Mouse (Mus musculus): ENCODE measurements at regions not wholly inside any gene's neighbourhood (a gene's known extent, or its start where the extent isn't known, plus 50 kb on each side); places are given as distances from the start of the nearest gene placed in this dataset.

DNA sequence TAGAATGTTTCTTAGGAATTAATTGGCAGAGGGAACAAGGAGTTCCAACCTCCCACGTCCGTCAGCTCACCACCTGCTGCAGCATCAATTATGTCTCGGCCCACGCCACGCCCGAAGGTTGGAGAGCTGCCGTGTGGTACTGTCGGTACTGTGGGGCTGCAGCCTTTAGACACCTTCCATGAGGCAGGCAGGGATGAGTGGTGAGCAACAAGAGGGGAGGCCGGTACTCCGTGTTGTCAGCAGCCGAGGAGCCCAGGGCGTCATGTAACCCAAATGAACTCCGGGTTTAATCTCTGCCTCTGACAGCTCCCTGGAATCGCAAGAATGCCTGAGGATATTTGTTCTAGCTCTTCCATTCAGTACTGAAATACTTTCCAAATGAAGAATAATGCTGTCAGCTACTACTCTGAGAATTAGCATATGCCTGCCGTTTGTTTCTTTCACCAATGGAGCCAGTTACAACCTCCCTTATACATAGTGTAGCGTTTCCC is 524.8 kb downstream of the Slc4a3 start:
- no peak for ATAC-seq (ENCODE audit: poor library complexity, severe bottlenecking)

DNA sequence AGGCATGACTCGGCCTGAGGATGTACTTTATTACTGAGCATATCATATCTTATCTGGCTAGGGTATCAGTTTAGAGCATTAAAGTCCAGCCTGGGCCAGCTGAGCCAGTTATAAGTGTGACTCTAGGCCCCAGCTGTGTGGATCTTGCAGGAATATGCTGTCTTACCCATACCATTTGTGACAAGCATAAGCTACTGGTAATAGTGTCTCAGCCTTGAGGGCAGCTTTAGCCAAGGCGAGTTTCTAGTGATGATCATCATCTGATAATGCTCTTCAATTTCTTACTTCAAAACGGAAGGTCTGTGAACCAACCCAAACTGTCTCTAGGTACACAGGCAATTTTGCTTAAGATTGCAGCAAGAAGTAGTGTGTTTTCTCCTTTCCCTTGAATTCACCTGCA is 529.1 kb downstream of the Slc4a3 start:
- ATAC-seq (ENCODE audit: poor library complexity, severe bottlenecking), result no peak

DNA sequence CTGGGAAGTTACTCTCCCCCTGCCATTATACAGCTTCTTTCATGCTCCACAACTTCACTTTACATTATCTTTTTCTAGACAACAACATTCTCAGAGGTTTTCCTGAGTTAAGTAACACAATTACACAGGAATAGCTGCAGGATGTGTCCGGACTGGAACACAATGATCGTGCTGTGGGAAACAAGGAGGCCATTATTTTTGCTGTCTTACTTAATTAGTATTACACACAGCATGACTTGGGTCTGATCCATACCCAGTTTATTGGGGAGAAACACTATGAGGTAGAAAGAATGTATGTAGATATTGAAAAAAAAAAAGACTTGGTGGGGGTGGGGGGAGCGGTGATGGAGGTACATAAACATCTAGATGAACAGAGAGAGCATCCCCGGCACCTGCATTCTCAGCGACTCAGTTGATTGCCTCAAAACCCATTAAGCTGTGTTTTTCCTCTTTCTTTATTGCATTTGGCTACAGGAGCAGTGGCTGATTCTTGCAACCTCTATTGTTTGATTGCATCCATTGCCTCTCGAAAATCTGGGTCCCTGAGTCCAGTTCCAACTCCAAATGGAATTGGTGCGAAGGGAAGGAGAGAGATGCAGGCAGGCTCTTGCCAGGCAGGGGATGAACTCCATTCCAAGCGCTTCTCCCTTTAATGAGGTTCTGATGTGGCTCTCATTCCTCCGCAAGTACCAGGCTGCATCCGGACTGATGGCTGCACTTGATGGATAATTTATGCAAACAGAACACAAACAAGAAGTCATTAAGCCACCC is 529.8 kb downstream of the Slc4a3 start:
- ATAC-seq (ENCODE audit: poor library complexity, severe bottlenecking), result no peak

DNA sequence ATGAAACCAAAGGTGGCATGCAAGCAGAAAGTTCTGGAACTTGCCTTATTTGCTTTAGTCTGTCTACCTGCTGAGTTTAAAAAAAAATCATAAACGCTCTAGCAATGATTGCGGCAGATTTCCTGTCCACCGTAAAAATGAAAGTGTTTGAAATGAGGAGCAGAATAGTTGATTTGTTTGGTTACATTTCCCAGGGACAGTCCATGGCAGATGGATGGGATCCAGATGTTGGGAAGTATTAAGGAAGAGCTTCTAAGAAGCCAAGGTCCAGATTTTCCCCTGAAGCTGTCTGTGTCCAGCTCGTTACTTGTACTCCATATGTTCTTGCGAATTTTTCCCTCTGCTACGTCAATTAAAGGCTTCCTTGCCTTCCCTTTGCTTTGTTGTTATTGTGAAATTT is 534.2 kb downstream of the Slc4a3 start:
- ATAC-seq (ENCODE audit: poor library complexity, severe bottlenecking), result no peak

DNA sequence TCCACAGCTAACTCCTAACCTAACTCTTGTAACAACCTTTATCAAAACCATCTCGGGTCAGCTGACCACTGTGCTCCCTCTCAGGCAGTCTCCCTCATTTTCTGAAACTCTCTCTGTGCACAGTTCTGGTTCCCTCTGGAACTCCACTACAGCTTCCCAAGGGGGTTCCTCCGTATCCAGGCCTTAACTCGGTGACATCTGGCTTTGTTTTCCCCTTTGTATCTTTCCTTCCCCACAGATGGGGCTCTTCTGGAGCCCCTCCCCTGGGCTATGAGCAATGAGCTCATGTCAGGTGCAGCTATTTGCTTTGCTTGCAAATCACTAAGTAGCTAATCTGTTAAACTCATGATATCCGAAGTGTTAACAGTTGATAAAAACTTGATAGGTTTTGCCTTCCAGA is 535.6 kb downstream of the Slc4a3 start:
- no peak for ATAC-seq (ENCODE audit: poor library complexity, severe bottlenecking)

DNA sequence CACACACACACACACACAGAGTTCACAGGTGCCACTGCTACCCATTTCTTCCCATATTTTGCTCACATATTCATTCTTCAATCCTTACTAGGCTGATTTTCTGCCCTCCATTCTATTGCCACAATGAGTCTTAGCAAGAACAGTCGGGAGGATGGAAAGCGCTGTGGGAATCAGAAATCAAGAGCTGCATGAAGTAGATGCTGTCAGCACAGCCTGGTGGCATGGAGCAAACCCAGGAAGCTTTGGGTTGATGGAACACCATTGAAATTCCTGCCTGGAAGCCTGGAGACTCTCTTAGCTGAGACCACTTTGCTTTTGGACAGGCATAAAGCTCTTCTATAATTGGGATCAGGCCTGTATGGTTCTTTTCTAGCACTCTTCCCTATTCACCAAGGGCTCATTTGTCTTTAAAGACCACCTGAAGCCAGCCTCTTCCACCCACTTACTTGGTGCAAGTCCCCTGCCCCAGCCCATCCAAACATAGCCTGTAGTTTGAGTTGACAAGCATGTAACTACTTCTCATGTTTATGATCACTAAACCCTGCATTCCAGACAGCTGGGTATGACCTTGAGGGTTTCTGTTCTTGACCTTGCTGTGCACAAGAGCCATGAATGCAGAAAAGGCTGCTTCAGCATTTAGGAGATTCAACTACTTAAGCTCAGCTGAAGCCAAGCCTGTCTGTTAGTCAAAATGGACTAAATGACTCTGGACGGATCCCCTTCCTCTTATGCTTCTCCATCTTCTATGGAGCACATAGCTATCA is 537.4 kb downstream of the Slc4a3 start:
- no peak for ATAC-seq (ENCODE audit: poor library complexity, severe bottlenecking)

DNA sequence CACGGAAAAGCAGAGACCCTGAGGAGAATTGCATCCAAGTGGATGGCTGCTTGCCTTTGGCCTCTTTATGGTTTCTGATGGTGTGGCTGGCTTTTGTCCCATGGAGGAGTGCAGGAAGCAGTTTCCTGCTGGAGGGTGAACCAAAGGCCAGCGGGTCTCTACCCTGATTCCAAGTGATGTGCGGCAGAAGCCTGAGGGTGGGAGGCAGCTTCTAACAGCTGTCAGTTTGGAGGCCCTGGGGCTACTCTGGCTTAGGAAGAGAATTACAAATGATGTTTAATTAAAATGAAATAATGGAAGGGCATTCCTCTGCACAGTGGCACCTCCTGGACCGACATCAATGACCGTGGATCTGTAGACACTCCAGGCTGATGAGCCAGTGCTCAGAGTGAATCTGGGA is 545.0 kb downstream of the Slc4a3 start:
- ATAC-seq (ENCODE audit: poor library complexity, severe bottlenecking), result no peak

DNA sequence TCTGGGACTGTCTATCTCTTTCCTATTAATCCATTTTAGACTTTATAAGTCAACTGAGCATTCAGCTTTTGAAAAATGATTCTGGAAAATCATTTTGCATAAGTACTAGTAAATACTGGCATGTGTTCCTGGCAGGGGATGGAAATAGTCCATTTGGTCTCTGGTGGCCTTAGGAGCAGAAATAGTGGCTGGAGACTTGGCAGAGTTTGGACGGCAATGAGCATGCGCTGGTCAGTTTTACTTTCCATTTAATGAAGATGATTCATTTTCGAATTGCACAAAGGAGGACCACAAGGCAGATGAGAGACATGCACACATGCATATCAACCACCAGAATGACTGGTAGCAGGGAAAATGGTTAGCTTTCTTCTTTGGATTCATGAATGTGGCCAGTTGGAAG is 567.2 kb downstream of the Slc4a3 start:
- ATAC-seq (ENCODE audit: poor library complexity, severe bottlenecking), result no peak

DNA sequence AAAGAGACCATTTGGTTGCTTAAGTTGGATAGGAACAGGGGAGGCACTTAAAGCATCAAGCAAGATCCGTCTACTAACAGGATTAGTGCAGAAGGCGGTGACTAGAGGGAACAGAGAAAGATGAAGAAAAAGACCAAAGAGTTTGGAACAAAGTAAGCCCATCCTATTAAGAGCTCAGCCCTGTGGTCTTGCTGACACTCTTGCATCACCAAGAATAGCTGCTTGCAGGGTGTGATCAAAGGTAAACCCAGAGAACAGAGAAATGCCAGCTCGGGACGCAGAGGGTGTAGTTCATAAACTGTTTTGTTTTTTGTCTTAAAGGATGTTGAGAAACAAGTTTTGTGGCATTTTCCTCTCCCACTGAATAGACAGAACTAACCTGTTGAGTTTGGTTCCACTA is 574.8 kb downstream of the Slc4a3 start:
- ATAC-seq (ENCODE audit: poor library complexity, severe bottlenecking), result no peak

DNA sequence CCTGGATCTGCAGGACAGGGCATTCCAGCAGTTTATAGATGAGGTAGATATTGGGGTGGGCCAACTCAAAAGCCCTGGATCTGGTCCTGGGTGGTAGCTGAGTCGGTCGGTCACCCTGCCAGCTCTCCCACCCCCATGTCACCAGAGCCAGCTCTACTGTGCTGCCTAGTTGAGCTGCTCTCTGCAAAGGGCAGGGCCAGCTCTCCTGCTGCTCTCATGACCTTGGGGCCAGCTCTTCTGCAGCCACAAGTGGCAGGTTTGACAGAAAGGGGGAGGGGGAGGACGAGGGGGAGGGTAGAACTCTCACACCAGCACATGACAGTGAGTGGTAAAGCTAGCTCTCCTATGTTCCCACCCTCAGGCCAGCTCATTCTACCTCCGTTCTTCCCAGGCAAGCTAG is 584.3 kb downstream of the Slc4a3 start:
- ATAC-seq (ENCODE audit: poor library complexity, severe bottlenecking), result no peak

DNA sequence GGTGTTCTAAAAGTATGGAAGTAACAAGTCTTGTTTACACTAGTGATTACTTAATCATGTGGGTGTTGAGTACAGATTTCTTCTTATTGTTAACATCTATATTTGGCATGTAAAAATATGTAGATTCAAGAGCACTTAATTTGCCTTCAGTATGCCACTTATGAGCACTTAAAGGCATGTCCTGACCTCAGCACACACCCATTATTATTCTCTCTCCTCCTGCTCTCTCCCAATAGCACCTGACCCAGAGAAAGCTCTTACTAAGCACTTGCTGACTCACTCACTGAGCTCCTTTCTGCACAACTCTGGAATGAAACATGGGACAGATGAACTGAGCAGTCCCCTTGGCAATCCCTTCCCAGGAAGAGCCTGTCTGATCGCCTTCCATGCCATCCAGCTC is 590.7 kb downstream of the Slc4a3 start:
- no peak for ATAC-seq (ENCODE audit: poor library complexity, severe bottlenecking)

DNA sequence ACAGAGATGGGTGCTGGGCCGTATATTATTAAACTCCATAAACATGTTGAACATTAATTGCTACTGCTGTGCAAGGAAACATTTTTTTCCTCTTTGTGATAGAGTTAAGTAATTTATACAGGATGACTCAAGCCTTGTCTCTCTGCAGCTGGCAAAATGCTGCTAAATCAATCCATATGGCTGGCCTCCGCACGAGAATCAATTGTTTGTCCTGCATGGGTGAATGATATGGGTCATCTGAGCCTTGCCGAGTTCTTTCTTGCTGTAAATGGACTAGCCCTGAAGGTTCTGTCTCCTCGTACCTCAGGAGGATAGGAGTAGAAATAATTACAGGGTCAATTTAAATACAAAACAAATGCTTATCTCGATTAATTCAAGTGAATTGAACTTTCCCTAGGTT is 591.6 kb downstream of the Slc4a3 start:
- no peak for ATAC-seq (ENCODE audit: poor library complexity, severe bottlenecking)

DNA sequence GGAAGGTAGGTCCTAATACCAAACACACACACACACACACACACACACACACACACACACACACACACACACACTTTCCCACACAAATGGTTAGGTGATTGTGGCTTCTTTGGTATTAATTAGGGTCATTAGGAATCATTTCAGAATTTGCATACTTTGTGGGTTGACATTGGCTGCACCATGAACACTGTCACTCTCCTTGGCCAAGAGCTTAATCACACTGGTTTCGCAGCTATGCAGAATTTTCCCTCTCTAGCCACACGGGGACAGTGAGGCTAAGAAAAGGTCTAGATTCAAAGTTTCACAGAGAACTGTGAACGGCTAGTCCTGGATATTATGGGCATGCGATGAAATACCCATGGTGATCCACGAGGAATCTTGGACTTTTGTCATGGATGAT is 597.5 kb downstream of the Slc4a3 start:
- ATAC-seq (ENCODE audit: poor library complexity, severe bottlenecking), result no peak

DNA sequence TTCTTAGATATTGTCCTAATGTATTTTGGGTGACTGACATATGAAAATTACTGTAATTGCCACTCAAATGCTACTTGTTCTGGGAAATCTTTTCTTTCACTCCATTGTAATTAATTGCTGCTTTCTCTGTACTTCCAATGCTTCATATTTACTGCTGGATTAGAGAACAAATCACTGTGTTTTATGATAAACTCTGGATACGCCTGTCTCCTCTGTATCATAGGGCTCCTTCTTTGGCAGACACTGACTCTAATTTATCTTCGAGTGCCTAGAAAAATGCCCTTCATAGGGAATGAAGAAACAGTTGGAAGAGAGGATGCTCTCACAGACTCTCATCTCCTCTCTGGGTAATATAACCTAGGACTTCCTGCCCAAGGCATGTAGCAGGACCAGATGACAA is 602.9 kb downstream of the Slc4a3 start:
- no peak for ATAC-seq (ENCODE audit: poor library complexity, severe bottlenecking)

DNA sequence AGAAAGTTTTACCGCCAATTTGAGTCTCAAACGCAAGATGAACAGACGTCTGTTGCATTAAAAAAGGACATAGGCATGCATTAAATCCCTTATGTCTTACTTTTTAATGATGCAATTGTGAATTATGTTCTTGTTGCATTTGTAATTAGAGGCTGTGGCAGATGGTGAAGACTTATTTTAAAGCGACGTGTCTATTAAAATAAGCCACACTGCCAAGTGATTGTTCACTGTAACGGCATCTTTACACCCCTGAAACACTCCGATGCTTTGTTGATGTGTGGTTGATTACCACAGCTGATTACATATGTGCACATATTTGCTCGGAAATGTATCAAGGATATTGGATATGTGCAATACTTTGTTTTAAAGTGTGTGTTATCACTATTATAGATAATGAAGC is 610.2 kb downstream of the Slc4a3 start:
- ATAC-seq (ENCODE audit: poor library complexity, severe bottlenecking), result no peak

DNA sequence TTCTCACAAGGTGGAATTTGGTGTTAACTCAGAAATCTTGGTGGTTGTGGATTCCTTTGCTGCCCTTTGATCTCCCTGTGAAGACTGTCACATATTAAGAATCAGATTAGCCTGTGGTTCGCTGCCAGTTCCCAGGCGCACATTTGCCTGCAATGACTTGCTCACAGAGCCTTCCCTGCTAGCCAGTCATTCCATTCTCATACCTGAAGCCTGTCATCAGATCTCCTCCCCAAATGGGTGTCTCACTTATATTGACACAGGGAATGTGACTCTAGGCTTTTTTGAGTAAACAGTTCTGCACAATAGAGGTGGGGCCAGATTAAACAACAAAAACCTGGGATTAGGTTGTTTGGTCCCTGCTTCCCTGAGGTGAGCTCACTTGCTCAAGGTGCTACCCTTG is 621.4 kb downstream of the Slc4a3 start:
- no peak for ATAC-seq (ENCODE audit: poor library complexity, severe bottlenecking)

DNA sequence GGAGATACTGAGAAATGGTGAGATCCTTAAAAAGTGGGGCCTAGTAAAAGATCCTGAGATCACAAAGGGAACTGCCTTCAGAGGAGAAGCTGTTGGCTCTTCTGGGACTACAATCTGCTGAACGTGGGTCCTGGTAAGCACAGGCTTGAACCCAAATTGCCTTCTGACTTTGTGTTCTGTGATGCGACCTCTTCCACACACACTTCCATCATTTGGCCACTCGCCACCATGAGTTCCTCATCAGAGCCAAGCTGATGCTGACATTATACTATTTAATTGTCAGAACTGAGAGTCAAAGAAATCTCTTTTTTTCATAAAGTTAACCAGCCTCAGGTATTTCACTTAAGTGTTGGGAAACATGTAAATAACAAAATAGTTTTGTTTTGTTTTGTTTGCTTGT is 635.1 kb downstream of the Slc4a3 start:
- no peak for ATAC-seq (ENCODE audit: poor library complexity, severe bottlenecking)

DNA sequence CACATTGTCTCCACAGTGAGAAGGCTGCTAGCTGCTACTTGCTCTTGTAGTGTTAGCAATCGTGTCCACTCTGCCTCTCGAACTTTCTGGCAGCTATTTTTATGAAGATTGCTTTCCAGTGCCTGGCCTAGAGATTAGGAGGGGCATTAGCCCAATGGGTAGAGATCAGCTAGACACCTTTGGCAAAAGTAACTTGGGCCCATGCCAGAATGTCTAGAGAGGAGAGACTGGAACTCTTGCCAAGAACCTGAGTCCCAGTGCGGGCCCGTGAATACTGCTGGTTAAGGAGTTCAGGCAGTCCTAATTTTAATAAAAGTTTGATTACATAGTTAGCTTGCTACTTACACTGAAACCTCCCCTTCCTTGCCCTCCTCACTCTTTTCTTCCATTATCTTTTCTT is 648.8 kb downstream of the Slc4a3 start:
- ATAC-seq (ENCODE audit: poor library complexity, severe bottlenecking), result no peak

DNA sequence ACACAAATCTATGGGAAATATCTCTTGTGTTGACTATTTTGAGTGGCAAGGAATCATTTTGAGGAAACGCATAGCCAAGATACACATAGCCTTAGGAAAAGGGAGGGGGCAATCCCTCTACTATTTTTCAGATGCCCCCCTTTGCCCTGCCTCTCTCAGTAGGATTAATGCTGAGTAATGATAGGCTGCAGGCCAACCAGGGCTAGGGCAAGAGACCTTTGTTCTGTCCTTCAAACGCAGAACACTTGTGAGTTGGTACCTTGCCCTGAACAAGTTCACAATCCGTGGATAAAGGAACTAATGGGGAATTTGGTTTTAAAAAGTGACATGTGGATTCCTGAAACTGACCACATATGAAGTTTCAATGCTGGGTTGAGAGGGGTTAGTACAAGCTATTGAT is 651.6 kb downstream of the Slc4a3 start:
- ATAC-seq (ENCODE audit: poor library complexity, severe bottlenecking), result no peak

DNA sequence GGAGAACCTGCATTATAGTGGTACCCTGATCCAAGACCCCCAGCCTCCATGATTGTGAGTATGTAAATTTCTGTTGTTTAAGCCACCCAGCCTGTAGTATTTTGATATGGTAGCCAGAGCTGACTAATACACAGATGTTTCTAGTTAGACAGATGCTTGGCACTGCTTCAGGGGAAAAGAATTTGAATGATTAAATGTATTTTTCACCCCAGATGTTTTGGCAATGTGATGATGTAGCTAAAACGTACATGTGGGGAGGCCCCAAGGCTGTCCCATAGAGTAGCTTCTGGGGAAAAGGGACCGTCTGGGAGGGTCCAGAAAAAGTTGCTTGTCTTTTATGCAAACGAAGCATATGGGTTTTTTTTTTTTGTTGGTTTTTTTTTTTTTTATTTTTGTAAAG is 654.8 kb downstream of the Slc4a3 start:
- ATAC-seq (ENCODE audit: poor library complexity, severe bottlenecking), result no peak

DNA sequence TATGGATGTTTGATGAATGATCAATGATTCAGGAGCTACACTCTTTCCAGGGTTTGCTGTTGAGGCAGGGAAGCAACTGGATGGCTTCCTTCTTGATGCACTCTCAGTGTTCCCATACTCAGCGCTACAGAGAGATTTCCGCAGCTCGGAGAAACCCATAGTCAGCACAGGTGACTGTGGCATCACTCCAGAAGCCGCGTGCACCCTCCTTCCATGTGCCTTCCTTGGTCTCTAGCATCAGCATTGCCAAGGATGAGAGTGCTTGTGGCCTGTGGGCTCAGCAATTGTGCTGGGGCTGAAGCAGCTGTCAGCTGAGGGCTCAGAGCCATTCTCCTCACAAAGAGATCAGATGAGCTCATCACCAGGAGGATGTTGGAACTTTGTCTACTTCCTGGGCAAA is 666.4 kb downstream of the Slc4a3 start:
- ATAC-seq (ENCODE audit: poor library complexity, severe bottlenecking), result no peak

DNA sequence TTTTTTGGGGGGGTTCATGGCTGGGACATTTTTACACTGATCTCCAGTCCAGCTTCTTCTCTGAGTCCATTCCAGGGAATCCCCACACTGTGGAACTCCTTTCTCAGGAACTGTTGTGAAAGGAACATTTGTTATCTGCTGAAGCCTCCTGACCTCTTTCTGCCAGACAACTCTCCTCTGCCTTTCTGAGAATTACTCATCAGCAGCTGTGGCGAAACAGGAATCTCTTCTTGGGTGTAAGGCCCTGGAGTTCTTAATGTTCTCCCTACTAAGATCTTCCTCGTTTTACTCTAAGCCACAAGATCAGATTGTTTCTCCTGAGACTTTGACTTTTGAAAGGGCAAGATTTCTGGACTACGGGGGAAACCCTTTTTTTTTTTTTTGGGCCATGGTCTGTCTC is 698.7 kb downstream of the Slc4a3 start:
- ATAC-seq (ENCODE audit: poor library complexity, severe bottlenecking), result no peak
